In genomic region chr7:132471327-132471726, GRCm38 (mm10) we compare ENCODE assay signal across 8 mouse cellular contexts.
A peak's percentile ranks its signal among the peaks of the same experiment; 100 is the strongest.
DNase-seq lines count a peak whose midpoint lies in the region; ATAC-seq and TF ChIP-seq lines count a peak whose summit lies in the region.

No protein-coding gene starts in this region.

- H3K9me3 ChIP-seq in midbrain, embryonic 14.5 days (ENCODE audit: control insufficient read depth, low read length): no peaks in the 10 kb centered on the region
- H3K9me3 ChIP-seq in midbrain, embryonic 16.5 days (replicated peaks; ENCODE audit: control insufficient read depth, low read length, poor library complexity, severe bottlenecking): no peaks in the 10 kb centered on the region
- H3K9me3 ChIP-seq in lung, embryonic 14.5 days (ENCODE audit: low read depth, low read length): no peaks in the 10 kb centered on the region

- 69% methylated on average over 3 of the region's 3 CpGs for WGBS in midbrain, embryonic 14.5 days
- WGBS in midbrain, embryonic 16.5 days: 56% methylated on average over 3 of the region's 3 CpGs
- WGBS in lung, embryonic 14.5 days: 53% methylated on average over 3 of the region's 3 CpGs

- no peak overlapping the region for H3K27ac ChIP-seq in midbrain, embryonic 14.5 days (replicated peaks; ENCODE audit: low read depth, low read length)
- H3K27ac ChIP-seq in midbrain, embryonic 16.5 days (ENCODE audit: low read length): no peak overlapping the region
- H3K27ac ChIP-seq in lung, embryonic 14.5 days (ENCODE audit: low read depth): no peak overlapping the region

- ATAC-seq in midbrain, embryonic 14.5 days (ENCODE audit: low FRiP score, low TSS enrichment): no peak
- no peak for ATAC-seq in midbrain, embryonic 16.5 days
- ATAC-seq in lung, embryonic 14.5 days (ENCODE audit: insufficient read depth): no peak

- no peak overlapping the region for H3K9ac ChIP-seq in midbrain, embryonic 14.5 days (replicated peaks; ENCODE audit: low read length)
- H3K9ac ChIP-seq in midbrain, embryonic 16.5 days (ENCODE audit: low read depth, low read length): no peak overlapping the region
- no peak overlapping the region for H3K9ac ChIP-seq in lung, embryonic 14.5 days

- H3K27me3 ChIP-seq in midbrain, embryonic 14.5 days (ENCODE audit: control insufficient read depth, insufficient read depth, low read length): no peaks in the 10 kb centered on the region
- H3K27me3 ChIP-seq in midbrain, embryonic 16.5 days (ENCODE audit: control insufficient read depth, insufficient read depth, low read depth, low read length): no peaks in the 10 kb centered on the region
- no peaks in the 10 kb centered on the region for H3K27me3 ChIP-seq in lung, embryonic 14.5 days (ENCODE audit: insufficient read depth, low read length)

- no peak overlapping the region for H3K4me3 ChIP-seq in midbrain, embryonic 14.5 days (replicated peaks; ENCODE audit: low read depth, low read length)
- H3K4me3 ChIP-seq in midbrain, embryonic 16.5 days (ENCODE audit: low read depth, low read length): no peak overlapping the region
- no peak overlapping the region for H3K4me3 ChIP-seq in lung, embryonic 14.5 days (ENCODE audit: low read depth, low read length)

- peak; percentile 16 to 47 for DNase-seq in cerebellum, adult 18-20 months
- DNase-seq in cerebellum, adult 11 months: no peak
- peak; percentile 62 for DNase-seq in midbrain, embryonic 14.5 days
- peak; percentile 29 to 44 for DNase-seq in cerebellum, postnatal 14 days
- peak; percentile 73 for DNase-seq in kidney, postnatal 14 days
- peak; percentile 81 for DNase-seq in lung, embryonic 14.5 days
- peak; percentile 50 for DNase-seq in thymus, postnatal 4 days

- no peaks in the 10 kb centered on the region for H3K36me3 ChIP-seq in midbrain, embryonic 14.5 days (ENCODE audit: control insufficient read depth, insufficient read depth, low read length)
- no peaks in the 10 kb centered on the region for H3K36me3 ChIP-seq in midbrain, embryonic 16.5 days (ENCODE audit: control insufficient read depth, insufficient read depth, low read length)
- H3K36me3 ChIP-seq in lung, embryonic 14.5 days (ENCODE audit: insufficient read depth): no peaks in the 10 kb centered on the region

- H3K4me2 ChIP-seq in midbrain, embryonic 14.5 days (ENCODE audit: low read length): no peak overlapping the region
- H3K4me2 ChIP-seq in midbrain, embryonic 16.5 days (ENCODE audit: low read length): no peak overlapping the region
- H3K4me2 ChIP-seq in lung, embryonic 14.5 days: no peak overlapping the region

- no peaks in the 10 kb centered on the region for H3K4me1 ChIP-seq in midbrain, embryonic 14.5 days (ENCODE audit: control insufficient read depth, insufficient read depth, low read length)
- H3K4me1 ChIP-seq in midbrain, embryonic 16.5 days (ENCODE audit: control insufficient read depth, insufficient read depth, low read length): no peaks in the 10 kb centered on the region
- H3K4me1 ChIP-seq in lung, embryonic 14.5 days (ENCODE audit: insufficient read depth): no peaks in the 10 kb centered on the region

- peak; percentile 64 for TF ChIP-seq CTCF in lung, embryonic 14.5 days (IDR thresholded peaks at IDR 0.05; ENCODE audit: low read depth)
